Mouse (Mus musculus) E14TG2a.4 (cell line): Measurements from ENCODE around the gene Prm2.

Experiments used
- CTCF ChIP-seq: conservative IDR thresholded peaks from 2 replicates; pipeline ENCODE4 v1.5.1; 2014; ENCODE audit warnings: low read length
- NANOG ChIP-seq: IDR thresholded peaks from 2 replicates; pipeline ENCODE4 v1.6.1; 2014; ENCODE audit warnings: borderline replicate concordance, low read length, mixed read lengths

DNA sequence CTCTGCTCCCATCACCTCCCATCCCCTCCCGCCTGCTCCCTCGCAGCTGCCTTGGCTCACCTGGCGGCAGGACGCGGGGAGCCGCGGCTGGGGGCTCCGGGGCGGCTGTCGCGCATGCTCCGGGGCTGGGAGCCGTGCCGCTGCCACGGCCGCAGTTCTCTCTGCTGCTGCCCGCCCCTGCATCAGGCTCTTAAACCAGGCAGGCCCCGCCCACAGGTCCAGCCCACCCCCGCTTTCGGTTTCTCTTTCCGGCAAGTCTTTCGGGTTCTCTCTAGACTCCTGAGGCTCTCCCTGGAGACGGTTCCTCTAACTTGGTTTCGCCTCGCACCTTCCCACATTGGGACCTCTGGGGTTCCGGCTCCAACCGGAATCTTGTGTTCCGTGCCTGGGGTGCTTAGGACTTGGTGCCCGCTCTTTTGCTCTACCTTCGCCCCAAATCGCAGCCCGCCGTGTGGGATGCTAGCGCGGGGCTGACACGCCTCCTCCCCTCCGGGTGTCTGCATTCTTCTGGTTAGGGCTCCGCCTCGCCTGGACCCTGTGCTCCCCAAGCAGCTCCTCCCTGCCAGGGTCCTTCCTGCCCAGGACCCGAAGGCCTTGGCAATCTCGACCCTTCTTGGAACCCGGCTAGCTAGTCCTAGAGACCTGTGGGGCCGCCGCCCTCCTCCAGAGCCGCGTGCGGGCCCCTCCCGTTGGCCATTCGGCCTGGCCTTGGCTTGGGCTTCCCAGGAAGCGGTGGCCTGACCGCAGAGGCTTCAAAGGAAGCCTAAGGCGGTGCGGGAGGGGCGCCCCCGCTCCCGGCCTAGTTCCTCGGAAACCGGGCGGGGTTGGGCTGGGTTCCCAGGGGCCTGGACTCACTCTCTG, 10.3 kb downstream of the Prm2 start, which contains the start of gene Socs1:
- TF ChIP-seq NANOG: no peak
- TF ChIP-seq CTCF: no peak
